Mouse (Mus musculus): ENCODE data around the gene Ogn. TPM values are rescaled to one million over a fixed set of nuclear protein-coding genes. Genes with fewer than 3 reads are reported as not detected.

Gene Ogn
- under 1 TPM in 1 of 2 experiments, not detected in 1; 0.17 TPM for polyA plus RNA-seq (2017; shearing (Covaris generic))

GRCm38 (mm10) chr13:49607714-49608113 is at the start of gene Ogn:
Gene Ogn (plus strand): TSS chr13:49608046.

DNA sequence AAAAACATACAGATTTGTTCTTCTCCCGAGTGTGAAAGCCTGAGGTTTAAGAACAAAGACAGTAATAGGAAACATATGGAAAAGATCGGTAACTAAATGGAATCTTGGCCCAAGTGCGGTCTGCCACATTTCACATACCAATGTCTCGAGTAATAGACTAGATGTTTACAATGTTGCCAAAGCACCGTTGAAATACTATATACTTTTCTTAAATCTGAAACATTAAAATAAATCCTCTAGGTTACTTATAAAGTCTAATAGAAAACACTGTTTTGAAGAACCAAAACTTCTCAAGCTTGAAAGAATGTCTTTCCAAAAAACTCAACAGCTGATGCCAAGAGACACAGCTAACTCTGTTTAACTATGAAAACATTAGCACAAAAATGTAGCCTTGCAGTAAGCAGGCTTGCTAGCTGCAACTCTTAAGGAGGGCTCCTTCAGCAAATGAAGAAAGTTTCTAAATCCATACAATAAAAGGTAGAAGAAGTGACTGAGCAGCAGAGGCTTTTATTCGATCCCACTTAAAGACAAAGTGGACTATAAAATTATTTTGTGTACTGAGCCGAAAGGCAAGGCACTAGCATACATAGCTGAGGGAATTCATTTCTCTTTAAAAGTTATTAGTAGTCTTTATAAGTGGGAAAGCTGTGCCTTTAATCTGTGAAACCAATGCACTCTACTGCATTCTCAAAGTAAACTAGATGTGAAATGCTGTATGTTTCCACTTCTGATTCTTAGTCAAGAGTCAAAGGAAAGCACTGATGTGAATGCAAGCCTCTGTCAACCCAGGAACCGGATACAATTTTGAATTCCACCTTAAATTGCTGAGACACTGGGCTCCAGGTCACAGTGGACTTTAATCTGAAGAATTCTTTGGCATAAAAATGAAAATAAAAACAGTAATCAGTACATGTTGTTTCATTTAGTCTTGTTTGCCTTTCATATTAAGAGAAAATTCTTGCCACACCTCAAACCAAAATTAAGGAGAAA is 26.0 kb upstream of the Ogn start, which contains the start of gene Omd:
Omd (plus strand) TSS at position 922 of the 990 bp plus-strand sequence.

GRCm38 (mm10) chr13:49652481-49653179 is 44.8 kb downstream of the Ogn start, which contains the start of the genes Cenpp and Nol8:
Gene Cenpp (minus strand): TSS chr13:49652785.
Gene Nol8 (plus strand): TSS chr13:49653078.

Other genes starting within 250 kb of the Ogn start
- 10 to 100 TPM in 1 of 2 experiments, 1 to 10 TPM in 1; 8.3 to 11.4 TPM for gene Ippk, start 186.8 kb upstream of the Ogn start, polyA plus RNA-seq (2017; shearing (Covaris generic))
- 1 to 10 TPM; 3.5 to 5.2 TPM for gene Tes3-ps, start 114.7 kb upstream of the Ogn start, polyA plus RNA-seq (2017; shearing (Covaris generic))
- gene Ecm2, start 103.2 kb upstream of the Ogn start, polyA plus RNA-seq (2017; shearing (Covaris generic)) = under 1 TPM; 0.07 to 0.27 TPM
- under 1 TPM; 0.07 to 0.12 TPM for gene Aspn, start 63.6 kb upstream of the Ogn start, polyA plus RNA-seq (2017; shearing (Covaris generic))
- gene Omd, start 25.6 kb upstream of the Ogn start, polyA plus RNA-seq (2017; shearing (Covaris generic)) = under 1 TPM; 0.36 TPM
- gene Cenpp, start 44.7 kb downstream of the Ogn start, polyA plus RNA-seq (2017; shearing (Covaris generic)) = 1 to 10 TPM; 2.6 to 3.7 TPM
- gene Nol8, start 45.0 kb downstream of the Ogn start, polyA plus RNA-seq (2017; shearing (Covaris generic)) = 10 to 100 TPM; 29.4 to 37.2 TPM
- 10 to 100 TPM; 34.7 to 35.3 TPM for gene Iars, start 74.1 kb downstream of the Ogn start, polyA plus RNA-seq (2017; shearing (Covaris generic))
- gene Gm30302, start 191.0 kb downstream of the Ogn start, polyA plus RNA-seq (2017; shearing (Covaris generic)) = not detected